Mouse (Mus musculus) lung, adult 2 months (tissue): ENCODE results near the gene Gm10401.

Experiments used
- CTCF ChIP-seq: fragments of 200-500 bp; IDR thresholded peaks from 2 replicates; pipeline ENCODE4 v1.5.1; 2011; ENCODE audit warnings: mild to moderate bottlenecking, low read length, control low read depth; ENCODE audit not compliant: insufficient read depth
- POLR2A ChIP-seq: fragments of 200-500 bp; IDR thresholded peaks from 2 replicates; pipeline ENCODE4 v1.6.1; 2011; ENCODE audit warnings: low read depth, mild to moderate bottlenecking, control low read depth, low read length, borderline replicate concordance; ENCODE audit errors: extremely low read depth

GRCm38 (mm10) chr5:115132465-115132864 lies 34.4 kb upstream of the Gm10401 start:
- TF ChIP-seq CTCF = no peak
- no peak for TF ChIP-seq POLR2A
